10 mouse cellular contexts compared by ENCODE assay signal in the genomic region with DNA sequence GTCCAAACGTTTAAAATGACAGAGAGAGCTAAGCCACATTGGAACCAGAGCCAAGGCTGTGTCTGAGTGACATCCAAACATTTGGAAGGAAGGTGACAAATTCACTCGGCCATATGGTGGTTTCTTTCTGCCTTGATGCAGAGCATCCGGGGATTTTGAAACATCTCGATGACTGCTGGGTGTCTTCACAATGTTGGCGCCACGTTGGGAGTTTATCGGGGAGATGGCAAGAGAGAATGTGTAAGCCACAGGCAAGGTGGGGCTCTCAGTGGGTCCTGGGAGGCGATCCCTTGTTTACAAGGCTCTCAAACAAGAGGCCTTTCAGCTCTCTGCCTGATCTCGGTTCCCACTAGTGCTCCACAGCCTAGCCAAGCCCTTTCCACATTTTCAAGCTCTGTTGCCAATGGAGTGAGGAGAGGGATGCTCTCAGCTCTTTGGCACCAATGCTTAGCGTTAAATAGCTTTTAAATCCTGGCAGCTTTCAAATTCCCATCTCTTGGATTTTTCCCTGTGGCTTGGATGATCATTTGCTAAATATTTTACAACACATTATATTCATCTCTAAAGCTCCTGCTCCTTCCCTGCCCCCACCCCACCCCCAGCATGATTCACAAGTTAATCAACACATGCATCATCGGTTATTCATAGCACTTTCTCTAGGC. TPM values are rescaled to one million over a fixed set of nuclear protein-coding genes. Genes with fewer than 3 reads are reported as not detected.
A peak's percentile ranks its signal among the peaks of the same experiment; 100 is the strongest.
DNase-seq lines count a peak whose midpoint lies in the region; TF ChIP-seq lines count a peak whose summit lies in the region.
"Had no signal": no experiment of that assay in that cellular context is flagged by ENCODE, and none has a peak within 500 bp of the region (broad histone marks: within the 10 kb centered on the region; RNA-seq: fewer than 3 reads in every experiment).

No protein-coding gene starts in this region.

- intact Hi-C loops in heart, adult 2 months (cut with DNase I), result no loop called here
- intact Hi-C loops in heart, postnatal 36 days (cut with DNase I), result no loop called here

- H3K27ac ChIP-seq in heart, adult 2 months, result peak overlapping the region; percentile 0; the same call in 1 of the 2 replicates
- peak overlapping the region; percentile 30; the same call in 1 of the 2 replicates for H3K27ac ChIP-seq in brown adipose tissue, adult 24 weeks (replicated peaks; ENCODE audit: low read depth, low read length)
- no peak overlapping the region for H3K27ac ChIP-seq in thymus, adult 2 months (ENCODE audit: control insufficient read depth, insufficient read depth, low read length)

- TF ChIP-seq POLR2A in heart, adult 2 months (IDR thresholded peaks at IDR 0.05; ENCODE audit: insufficient read depth, low read depth, low read length), result no peak
- TF ChIP-seq POLR2A in thymus, adult 2 months (IDR thresholded peaks at IDR 0.05; ENCODE audit: control insufficient read depth, extremely low read depth, insufficient read depth, low read length, poor library complexity), result no peak

- peak in 1 of 2 experiments; percentile 27 for DNase-seq in heart, adult 2 months
- DNase-seq in heart, postnatal 36 days, result no peak
- DNase-seq in layer of hippocampus, adult 18-20 months (ENCODE audit: low spot score in 2 of 2), result peak; percentile 53 to 82
- peak; percentile 30 for DNase-seq in right cerebral cortex, postnatal 25 days
- DNase-seq in thymus, adult 2 months, result no peak
- DNase-seq in thymus, postnatal 4 days, result no peak
- no peak for DNase-seq in urinary bladder, postnatal 10 days (ENCODE audit: low spot score)
- DNase-seq: embryo, embryonic 11 days; liver had no signal

- H3K36me3 ChIP-seq in heart, adult 2 months (ENCODE audit: control insufficient read depth, insufficient read depth, low read length), result peaks cover 8% of the 10 kb centered on the region
- no peaks in the 10 kb centered on the region for H3K36me3 ChIP-seq in thymus, adult 2 months (ENCODE audit: control insufficient read depth, insufficient read depth, low read length)

- no peaks in the 10 kb centered on the region for H3K27me3 ChIP-seq in heart, adult 2 months (ENCODE audit: control insufficient read depth, insufficient read depth, low read length)
- H3K27me3 ChIP-seq in thymus, adult 2 months (ENCODE audit: control insufficient read depth, insufficient read depth, low read length), result no peaks in the 10 kb centered on the region

- TF ChIP-seq EP300 in heart, adult 2 months (IDR thresholded peaks at IDR 0.05; ENCODE audit: insufficient read depth, low read depth, low read length), result no peak

- no peak overlapping the region for H3K4me3 ChIP-seq in heart, adult 2 months
- no peak overlapping the region for H3K4me3 ChIP-seq in brown adipose tissue, adult 24 weeks (ENCODE audit: insufficient read depth, low read depth, low read length)
- H3K4me3 ChIP-seq in thymus, adult 2 months (ENCODE audit: control insufficient read depth, insufficient read depth, low read length), result no peak overlapping the region

- 53% methylated on average over 11 of the region's 11 CpGs for WGBS in heart, adult 2 months
- WGBS in thymus, adult 2 months, result 91% methylated on average over 11 of the region's 11 CpGs

- H3K79me2 ChIP-seq in heart, adult 2 months (replicated peaks; ENCODE audit: control insufficient read depth, insufficient read depth, low read length), result no peaks in the 10 kb centered on the region

- H3K9ac ChIP-seq in heart, adult 2 months (ENCODE audit: low read depth, low read length), result no peak overlapping the region

- H3K4me1 ChIP-seq in heart, adult 2 months (ENCODE audit: control insufficient read depth, insufficient read depth, low read length), result peaks cover 3% of the 10 kb centered on the region; the same call in 1 of the 2 replicates
- peaks cover 8% of the 10 kb centered on the region for H3K4me1 ChIP-seq in brown adipose tissue, adult 24 weeks (ENCODE audit: control insufficient read depth, insufficient read depth, insufficient read length, low read length)
- no peaks in the 10 kb centered on the region for H3K4me1 ChIP-seq in thymus, adult 2 months (replicated peaks; ENCODE audit: control insufficient read depth, insufficient read depth, low read length)

- TF ChIP-seq CTCF in heart, adult 2 months (IDR thresholded peaks at IDR 0.05), result no peak
- no peak for TF ChIP-seq CTCF in thymus, adult 2 months (IDR thresholded peaks at IDR 0.05; ENCODE audit: borderline replicate concordance, control insufficient read depth, extremely low read depth, insufficient read depth, low read length, poor library complexity)

RNA-seq across cellular contexts. Expression of a gene that starts 51.4 kb away (rescaled TPM):
- total RNA-seq in heart, adult 2 months (2021), result 1 to 10 TPM; 6.1 to 7.2 TPM
- 3.9 and 4.3 TPM in 2 replicates for polyA plus RNA-seq in heart, adult 2 months (2012; rRNA removed)
- 1 to 10 TPM; 7.9 to 10.0 TPM for total RNA-seq in heart, postnatal 36 days (2021)
- 9.7 and 10.0 TPM in 2 replicates for polyA plus RNA-seq in brown adipose tissue, adult 24 weeks (2012; ENCODE audit: insufficient read depth, insufficient read length, missing spikeins)
- 10 to 100 TPM; 24.6 to 28.0 TPM for total RNA-seq in layer of hippocampus, adult 18-20 months (2021)
- 4.6 and 5.4 TPM in 2 replicates for polyA plus RNA-seq in thymus, adult 2 months (2012; rRNA removed)

Comparison
In these comparisons a context has a peak if more than half of its experiments do, and no peak if none do; other contexts are left out.
1. DNase-seq: peak in layer of hippocampus, adult 18-20 months (2 of 2) and right cerebral cortex, postnatal 25 days (single experiment); none in heart, postnatal 36 days (0 of 2), thymus, adult 2 months (single experiment), thymus, postnatal 4 days (single experiment) and urinary bladder, postnatal 10 days (single experiment).